Mouse (Mus musculus): ENCODE data around the gene Zfp46.

DNA sequence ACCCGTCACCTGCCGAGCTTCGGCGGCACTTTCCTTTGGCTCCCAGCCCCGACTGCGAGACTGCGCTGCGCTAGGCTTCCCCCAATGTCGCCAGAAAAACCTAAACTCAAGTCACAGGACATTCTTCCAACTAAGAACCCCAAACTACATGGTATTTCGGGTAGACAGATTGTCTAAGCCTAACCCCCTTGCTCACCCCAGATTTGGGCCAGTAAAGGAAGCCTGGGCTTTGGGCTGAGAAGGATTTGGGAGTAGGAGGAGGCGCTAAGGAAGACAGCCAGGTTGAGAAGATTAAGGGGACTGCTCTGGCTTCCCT is 35.2 kb upstream of the Zfp46 start:
- TF ChIP-seq CTCF (IDR thresholded peaks at IDR 0.05; ENCODE audit: extremely low read depth, insufficient read depth, insufficient read length, insufficient replicate concordance) (no peak), POLR2A (IDR thresholded peaks at IDR 0.05; ENCODE audit: low read depth, low read length) (no peak)

All from spleen, adult 2 months (tissue).